ENCODE assay signal across 43 mouse cellular contexts in the genomic region with DNA sequence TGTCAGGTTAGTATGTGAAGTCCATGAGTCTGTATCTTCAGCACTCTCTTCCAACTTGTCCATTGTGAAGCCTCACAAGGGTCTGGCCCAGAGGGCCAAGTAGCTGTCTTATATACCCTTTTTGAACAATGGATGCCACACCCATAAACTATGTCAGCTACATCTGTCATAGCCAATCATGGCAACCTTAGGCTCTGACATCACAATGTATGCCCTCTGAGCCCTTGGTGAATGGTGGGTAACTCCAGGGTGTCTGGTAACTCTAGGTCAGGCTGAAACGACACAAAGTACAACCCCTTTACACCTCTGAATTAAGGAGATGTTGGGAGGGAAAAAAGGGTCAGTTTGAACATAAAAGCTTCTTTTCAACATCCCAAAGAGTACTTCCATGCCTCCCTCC. TPM values are rescaled to one million over a fixed set of nuclear protein-coding genes. Genes with fewer than 3 reads are reported as not detected.
"Had no signal": no experiment of that assay in that cellular context is flagged by ENCODE, and none has a peak within 500 bp of the region (broad histone marks: within the 10 kb centered on the region; RNA-seq: fewer than 3 reads in every experiment).

Gene 4933436I01Rik, minus strand, starts transcription at position 101 of the 400 bp plus-strand sequence.

- H3K36me3 ChIP-seq: heart, embryonic 10.5 days; heart, embryonic 12.5 days; heart, embryonic 13.5 days; heart, embryonic 15.5 days; hindbrain, embryonic 10.5 days; hindbrain, embryonic 12.5 days; hindbrain, embryonic 13.5 days; hindbrain, embryonic 15.5 days; intestine, embryonic 15.5 days; kidney, embryonic 15.5 days had no signal

- H3K27ac ChIP-seq: heart, embryonic 10.5 days; heart, embryonic 13.5 days; heart, embryonic 15.5 days; hindbrain, embryonic 10.5 days; hindbrain, embryonic 12.5 days; hindbrain, embryonic 13.5 days; hindbrain, embryonic 14.5 days; hindbrain, embryonic 15.5 days; hindbrain, postnatal 0 days; intestine, embryonic 15.5 days; kidney, embryonic 15.5 days; kidney, postnatal 0 days; layer of hippocampus, adult 2 months had no signal

- H3K4me1 ChIP-seq: heart, embryonic 10.5 days; heart, embryonic 12.5 days; heart, embryonic 15.5 days; hindbrain, embryonic 10.5 days; hindbrain, embryonic 12.5 days; hindbrain, embryonic 13.5 days; hindbrain, embryonic 15.5 days; intestine, embryonic 15.5 days; kidney, embryonic 15.5 days had no signal

- H3K27me3 ChIP-seq: heart, embryonic 12.5 days; heart, embryonic 13.5 days; heart, embryonic 15.5 days; hindbrain, embryonic 12.5 days; hindbrain, embryonic 13.5 days; hindbrain, embryonic 15.5 days; intestine, embryonic 15.5 days; kidney, embryonic 15.5 days had no signal

- H3K4me3 ChIP-seq: heart, embryonic 10.5 days; heart, embryonic 12.5 days; heart, embryonic 13.5 days; heart, embryonic 15.5 days; hindbrain, embryonic 10.5 days; hindbrain, embryonic 12.5 days; hindbrain, embryonic 13.5 days; hindbrain, embryonic 15.5 days; intestine, embryonic 15.5 days; kidney, embryonic 15.5 days; layer of hippocampus, adult 2 months had no signal

- DNase-seq: heart, postnatal 10 days; heart, postnatal 14 days; heart, postnatal 36 days; heart, postnatal 4 days; kidney, adult 11 months; kidney, adult 18-20 months; kidney, adult 2 months; kidney, adult 8-10 months; kidney, adult 9 months; kidney, postnatal 10 days; kidney, postnatal 14 days; kidney, postnatal 25 days; kidney, postnatal 36 days; kidney, postnatal 4 days; layer of hippocampus, adult 9-11 months; layer of hippocampus, postnatal 36 days had no signal

RNA-seq across cellular contexts. Expression of gene 4933436I01Rik, which starts in this region (rescaled TPM):
- polyA plus RNA-seq: heart, embryonic 10.5 days; heart, embryonic 11.5 days; heart, embryonic 12.5 days; heart, embryonic 13.5 days; heart, embryonic 14.5 days; heart, embryonic 15.5 days; heart, embryonic 16.5 days; heart, postnatal 0 days; hindbrain, embryonic 10.5 days; hindbrain, embryonic 11.5 days; hindbrain, embryonic 12.5 days; hindbrain, embryonic 13.5 days; hindbrain, embryonic 14.5 days; hindbrain, embryonic 15.5 days; hindbrain, embryonic 16.5 days; hindbrain, postnatal 0 days; inflammation-experienced regulatory T-cells, adult 6 months; intestine, embryonic 14.5 days; intestine, embryonic 15.5 days; intestine, embryonic 16.5 days; intestine, postnatal 0 days; kidney, adult 2 months; kidney, embryonic 14.5 days; kidney, embryonic 15.5 days; kidney, embryonic 16.5 days; kidney, postnatal 0 days; large intestine, adult 2 months had no signal
